In genomic region chr14:24911621-24912020, GRCm38 (mm10) we compare ENCODE assay signal across 8 mouse cellular contexts.
DNase-seq lines count a peak whose midpoint lies in the region; ATAC-seq lines count a peak whose summit lies in the region.

No protein-coding gene starts in this region.

- no peak overlapping the region for H3K4me3 ChIP-seq in hindbrain, embryonic 16.5 days (ENCODE audit: low read length)
- no peak overlapping the region for H3K4me3 ChIP-seq in hindbrain, embryonic 11.5 days (ENCODE audit: low read depth, low read length)
- H3K4me3 ChIP-seq in intestine, embryonic 16.5 days (ENCODE audit: low read length), result no peak overlapping the region
- no peak overlapping the region for H3K4me3 ChIP-seq in limb, embryonic 13.5 days
- no peak overlapping the region for H3K4me3 ChIP-seq in hindbrain, embryonic 12.5 days

- peak; percentile 40; the same call in 1 of the 2 replicates for ATAC-seq in hindbrain, embryonic 16.5 days
- ATAC-seq in hindbrain, embryonic 11.5 days (ENCODE audit: low FRiP score), result no peak
- peak; percentile 50; the same call in 1 of the 2 replicates for ATAC-seq in intestine, embryonic 16.5 days
- ATAC-seq in limb, embryonic 13.5 days (ENCODE audit: low FRiP score, low read depth), result no peak
- ATAC-seq in hindbrain, embryonic 12.5 days (ENCODE audit: low FRiP score), result no peak

- WGBS in hindbrain, embryonic 16.5 days, result 64% methylated on average over 6 of the region's 6 CpGs
- 93% methylated on average over 6 of the region's 6 CpGs for WGBS in hindbrain, embryonic 11.5 days
- 70% methylated on average over 6 of the region's 6 CpGs for WGBS in intestine, embryonic 16.5 days
- 57% methylated on average over 6 of the region's 6 CpGs for WGBS in limb, embryonic 13.5 days
- WGBS in hindbrain, embryonic 12.5 days, result 91% methylated on average over 6 of the region's 6 CpGs

- no peak overlapping the region for H3K4me2 ChIP-seq in hindbrain, embryonic 16.5 days (ENCODE audit: low read length)
- no peak overlapping the region for H3K4me2 ChIP-seq in hindbrain, embryonic 11.5 days (replicated peaks; ENCODE audit: low read depth, low read length)
- H3K4me2 ChIP-seq in intestine, embryonic 16.5 days (ENCODE audit: low read depth, low read length), result no peak overlapping the region
- no peak overlapping the region for H3K4me2 ChIP-seq in limb, embryonic 13.5 days (replicated peaks)
- H3K4me2 ChIP-seq in hindbrain, embryonic 12.5 days (replicated peaks), result no peak overlapping the region

- H3K27ac ChIP-seq in hindbrain, embryonic 16.5 days (ENCODE audit: low read depth, low read length), result no peak overlapping the region
- no peak overlapping the region for H3K27ac ChIP-seq in hindbrain, embryonic 11.5 days (ENCODE audit: low read depth, low read length)
- 0 out of 2 replicates have a peak overlapping the region, but pooled peaks have one; percentile 0 for H3K27ac ChIP-seq in intestine, embryonic 16.5 days (ENCODE audit: low read length)
- peak overlapping the region; percentile 65; the same call in 1 of the 2 replicates for H3K27ac ChIP-seq in limb, embryonic 13.5 days
- H3K27ac ChIP-seq in hindbrain, embryonic 12.5 days, result no peak overlapping the region

- H3K36me3 ChIP-seq in hindbrain, embryonic 16.5 days (ENCODE audit: control insufficient read depth, insufficient read depth, low read length), result no peaks in the 10 kb centered on the region
- H3K36me3 ChIP-seq in hindbrain, embryonic 11.5 days (ENCODE audit: control insufficient read depth, insufficient read depth, low read length), result no peaks in the 10 kb centered on the region
- H3K36me3 ChIP-seq in intestine, embryonic 16.5 days (ENCODE audit: control insufficient read depth, insufficient read depth, low read length), result no peaks in the 10 kb centered on the region
- no peaks in the 10 kb centered on the region for H3K36me3 ChIP-seq in limb, embryonic 13.5 days
- no peaks in the 10 kb centered on the region for H3K36me3 ChIP-seq in hindbrain, embryonic 12.5 days

- no peaks in the 10 kb centered on the region for H3K27me3 ChIP-seq in hindbrain, embryonic 16.5 days (replicated peaks; ENCODE audit: control insufficient read depth, insufficient read depth, low read length)
- H3K27me3 ChIP-seq in hindbrain, embryonic 11.5 days (ENCODE audit: control insufficient read depth, insufficient read depth, low read length), result no peaks in the 10 kb centered on the region
- H3K27me3 ChIP-seq in intestine, embryonic 16.5 days (replicated peaks; ENCODE audit: control insufficient read depth, insufficient read depth, low read length), result no peaks in the 10 kb centered on the region
- H3K27me3 ChIP-seq in limb, embryonic 13.5 days, result no peaks in the 10 kb centered on the region
- no peaks in the 10 kb centered on the region; the same call in 1 of the 2 replicates for H3K27me3 ChIP-seq in hindbrain, embryonic 12.5 days

- DNase-seq in hindbrain, embryonic 11.5 days (ENCODE audit: low spot score), result no peak
- peak; percentile 20 for DNase-seq in cerebellum, adult 8-10 months
- DNase-seq in urinary bladder, postnatal 10 days (ENCODE audit: low spot score), result no peak
- no peak for DNase-seq in embryo, embryonic 10 days (ENCODE audit: low spot score)

- H3K9ac ChIP-seq in hindbrain, embryonic 16.5 days (ENCODE audit: low read depth, low read length), result no peak overlapping the region
- H3K9ac ChIP-seq in hindbrain, embryonic 11.5 days (ENCODE audit: low read depth, low read length), result no peak overlapping the region
- no peak overlapping the region for H3K9ac ChIP-seq in intestine, embryonic 16.5 days (ENCODE audit: low read depth, low read length)
- H3K9ac ChIP-seq in limb, embryonic 13.5 days, result 0 out of 2 replicates have a peak overlapping the region, but pooled peaks have one; percentile 8
- H3K9ac ChIP-seq in hindbrain, embryonic 12.5 days, result no peak overlapping the region

- H3K4me1 ChIP-seq in hindbrain, embryonic 16.5 days (ENCODE audit: control insufficient read depth, insufficient read depth, low read depth, low read length), result no peaks in the 10 kb centered on the region
- no peaks in the 10 kb centered on the region for H3K4me1 ChIP-seq in hindbrain, embryonic 11.5 days (replicated peaks; ENCODE audit: control insufficient read depth, insufficient read depth, low read length)
- H3K4me1 ChIP-seq in intestine, embryonic 16.5 days (ENCODE audit: control insufficient read depth, insufficient read depth, low read length), result no peaks in the 10 kb centered on the region
- peaks cover 37% of the 10 kb centered on the region for H3K4me1 ChIP-seq in limb, embryonic 13.5 days
- peaks cover 2% of the 10 kb centered on the region for H3K4me1 ChIP-seq in hindbrain, embryonic 12.5 days

- no peaks in the 10 kb centered on the region for H3K9me3 ChIP-seq in hindbrain, embryonic 16.5 days (ENCODE audit: control insufficient read depth, low read length)
- no peaks in the 10 kb centered on the region for H3K9me3 ChIP-seq in hindbrain, embryonic 11.5 days (ENCODE audit: control insufficient read depth, low read length)
- no peaks in the 10 kb centered on the region for H3K9me3 ChIP-seq in intestine, embryonic 16.5 days (ENCODE audit: control insufficient read depth, low read length)
- no peaks in the 10 kb centered on the region for H3K9me3 ChIP-seq in limb, embryonic 13.5 days
- H3K9me3 ChIP-seq in hindbrain, embryonic 12.5 days (replicated peaks), result no peaks in the 10 kb centered on the region

Comparison
In these comparisons a context has a peak if more than half of its experiments do, and no peak if none do; other contexts are left out.
1. ATAC-seq: peak in hindbrain, embryonic 16.5 days (single experiment) and intestine, embryonic 16.5 days (single experiment); none in hindbrain, embryonic 11.5 days (single experiment), limb, embryonic 13.5 days (single experiment) and hindbrain, embryonic 12.5 days (single experiment).
2. H3K27ac ChIP-seq: peak in intestine, embryonic 16.5 days (single experiment) and limb, embryonic 13.5 days (single experiment); none in hindbrain, embryonic 16.5 days (single experiment), hindbrain, embryonic 11.5 days (single experiment) and hindbrain, embryonic 12.5 days (single experiment).